Mouse (Mus musculus) regulatory T cell (primary cell): ENCODE measurements around the gene Mgat5.

Experiments
- in situ Hi-C: fragments of 300-600 bp; cut with MboI, MseI; formaldehyde crosslinking; loops from one replicate; pipeline ENCODE4 v1.15.1; 2025; ENCODE audit warnings: high pct_unique_total_duplicates

The Mgat5 gene

GRCm38 (mm10) chr1:127380749-127381501, 176.1 kb downstream of the Mgat5 start:
- in situ Hi-C loops = no loop called here

GRCm38 (mm10) chr1:127383071-127383470, 178.3 kb downstream of the Mgat5 start:
- in situ Hi-C loops = no loop called here

- in situ Hi-C loops = no loop called here
These were observed 182.4 kb downstream of the Mgat5 start for GRCm38 (mm10) chr1:127387226-127387625.

- in situ Hi-C loops = no loop called here
These were observed 182.8 kb downstream of the Mgat5 start for GRCm38 (mm10) chr1:127387661-127388060.

- in situ Hi-C loops = no loop called here
These were observed 189.9 kb downstream of the Mgat5 start for GRCm38 (mm10) chr1:127394716-127395115.

- in situ Hi-C loops = no loop called here
These were observed 190.9 kb downstream of the Mgat5 start for GRCm38 (mm10) chr1:127395724-127396123.

- in situ Hi-C loops = no loop called here
These were observed 191.9 kb downstream of the Mgat5 start for GRCm38 (mm10) chr1:127396569-127397349.

- in situ Hi-C loops = no loop called here
These were observed 192.6 kb downstream of the Mgat5 start for GRCm38 (mm10) chr1:127397396-127397795.

- in situ Hi-C loops = no loop called here
These were observed 193.4 kb downstream of the Mgat5 start for GRCm38 (mm10) chr1:127398186-127398585.

- in situ Hi-C loops = loop anchor here (25.0 kb wide), 1 partner anchor 638 kb away; no protein-coding TSS in a partner anchor
These were observed 195.4 kb downstream of the Mgat5 start for GRCm38 (mm10) chr1:127400198-127400597.

- in situ Hi-C loops = loop anchor here (25.0 kb wide), 1 partner anchor 638 kb away; no protein-coding TSS in a partner anchor
These were observed 195.9 kb downstream of the Mgat5 start for GRCm38 (mm10) chr1:127400666-127401065.

- in situ Hi-C loops = loop anchor here (25.0 kb wide), 1 partner anchor 642 kb away; no protein-coding TSS in a partner anchor
These were observed 199.8 kb downstream of the Mgat5 start for GRCm38 (mm10) chr1:127404655-127405054.

- in situ Hi-C loops = loop anchor here (25.0 kb wide), 1 partner anchor 647 kb away; no protein-coding TSS in a partner anchor
These were observed 204.2 kb downstream of the Mgat5 start for GRCm38 (mm10) chr1:127408957-127409423.

- in situ Hi-C loops = loop anchor here (25.0 kb wide), 1 partner anchor 647 kb away; no protein-coding TSS in a partner anchor
These were observed 204.7 kb downstream of the Mgat5 start for GRCm38 (mm10) chr1:127409512-127409911.

- in situ Hi-C loops = loop anchor here (25.0 kb wide), 1 partner anchor 652 kb away; no protein-coding TSS in a partner anchor
These were observed 209.7 kb downstream of the Mgat5 start for GRCm38 (mm10) chr1:127414500-127414899.

GRCm38 (mm10) chr1:127415896-127416295, 211.1 kb downstream of the Mgat5 start:
- in situ Hi-C loops = loop anchor here (25.0 kb wide), 1 partner anchor 654 kb away; no protein-coding TSS in a partner anchor

- in situ Hi-C loops = loop anchor here (25.0 kb wide), 1 partner anchor 655 kb away; no protein-coding TSS in a partner anchor
These were observed 212.2 kb downstream of the Mgat5 start for GRCm38 (mm10) chr1:127416971-127417370.

- in situ Hi-C loops = loop anchor here (25.0 kb wide), 1 partner anchor 657 kb away; no protein-coding TSS in a partner anchor
These were observed 214.2 kb downstream of the Mgat5 start for GRCm38 (mm10) chr1:127418916-127419575.

- in situ Hi-C loops = loop anchor here (25.0 kb wide), 1 partner anchor 657 kb away; no protein-coding TSS in a partner anchor
These were observed 214.8 kb downstream of the Mgat5 start for GRCm38 (mm10) chr1:127419581-127419980.

GRCm38 (mm10) chr1:127420383-127420782, 215.6 kb downstream of the Mgat5 start:
- in situ Hi-C loops = loop anchor here (25.0 kb wide), 1 partner anchor 658 kb away; no protein-coding TSS in a partner anchor

GRCm38 (mm10) chr1:127420795-127421194, 216.0 kb downstream of the Mgat5 start:
- in situ Hi-C loops = loop anchor here (25.0 kb wide), 1 partner anchor 658 kb away; no protein-coding TSS in a partner anchor
